Mouse (Mus musculus) olfactory bulb, adult 2 months (tissue): ENCODE measurements around the gene Stpg1.

Experiments used
- CTCF ChIP-seq: fragments of 200-500 bp; IDR thresholded peaks from 2 replicates; pipeline ENCODE4 v1.5.1; 2012; ENCODE audit warnings: low read depth, mild to moderate bottlenecking, low read length, moderate library complexity; ENCODE audit not compliant: insufficient read depth
- POLR2A ChIP-seq: fragments of 200-500 bp; IDR thresholded peaks from 2 replicates; pipeline ENCODE4 v1.6.1; 2012; ENCODE audit warnings: mild to moderate bottlenecking, low read depth, low read length, moderate library complexity; ENCODE audit not compliant: insufficient read depth

- TF ChIP-seq CTCF (no peak), POLR2A (no peak)
These were observed 44.5 kb downstream of the Stpg1 start for GRCm38 (mm10) chr4:135539056-135539455.
